ENCODE assay signal across 8 mouse cellular contexts in the genomic region with DNA sequence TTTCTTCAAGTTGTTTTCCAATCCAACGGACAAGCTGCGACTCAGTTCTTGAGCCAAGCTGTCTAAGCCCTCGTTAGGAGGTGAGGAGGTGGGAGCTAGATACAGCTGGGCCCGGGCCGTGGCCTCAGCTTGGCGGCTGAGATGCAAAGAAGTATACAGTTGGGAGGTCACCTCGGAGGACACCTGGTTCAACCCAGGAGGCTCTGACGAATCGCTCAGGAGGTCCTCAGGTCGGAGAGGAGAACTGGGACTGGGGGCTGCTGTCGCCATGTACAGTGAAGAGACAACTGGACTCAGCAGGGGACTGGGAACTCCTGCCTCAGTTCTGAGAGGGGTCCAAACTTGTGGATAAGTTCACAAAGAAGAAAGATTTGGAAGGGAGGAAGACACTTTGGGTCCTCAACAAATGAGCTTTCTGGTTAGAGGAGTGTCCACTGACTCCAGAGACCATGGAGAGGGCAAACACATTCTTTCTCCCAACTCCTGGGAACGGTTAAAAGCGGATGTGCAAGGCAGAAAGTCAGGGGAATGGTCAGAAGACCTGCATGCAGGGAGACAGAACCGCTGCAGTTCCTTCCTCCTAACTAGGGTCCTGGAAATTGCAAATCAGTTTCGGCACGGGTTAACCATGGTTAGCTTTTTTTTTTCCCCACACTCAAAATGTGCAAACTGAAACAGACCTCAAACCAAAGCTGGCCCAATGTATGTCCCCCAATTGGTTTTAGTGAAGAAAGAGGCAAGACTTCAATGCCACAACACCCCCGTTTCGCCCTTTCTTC. TPM values are rescaled to one million over a fixed set of nuclear protein-coding genes. Genes with fewer than 3 reads are reported as not detected.
DNase-seq lines count a peak whose midpoint lies in the region; ATAC-seq and TF ChIP-seq lines count a peak whose summit lies in the region.

No protein-coding gene starts in this region.

- 22% methylated on average over 18 of the region's 18 CpGs for WGBS in limb, embryonic 11.5 days
- WGBS in small intestine, adult 2 months: 7% methylated on average over 18 of the region's 18 CpGs

- 0 out of 2 replicates have a peak, but pooled peaks have one; percentile 7 for TF ChIP-seq POLR2A in embryonic fibroblast, embryonic 13.5 days (IDR thresholded peaks at IDR 0.05; ENCODE audit: low read depth, low read length)
- no peak for TF ChIP-seq POLR2A in small intestine, adult 2 months (IDR thresholded peaks at IDR 0.05; ENCODE audit: low read depth, low read length)

- peak overlapping the region; percentile 87 for H3K9ac ChIP-seq in limb, embryonic 11.5 days (ENCODE audit: low read length)

- H3K4me3 ChIP-seq in embryonic fibroblast, embryonic 13.5 days (ENCODE audit: insufficient read depth, low read length): peak overlapping the region; percentile 76
- peak overlapping the region; percentile 67 for H3K4me3 ChIP-seq in limb, embryonic 11.5 days (ENCODE audit: low read depth, low read length)
- peak overlapping the region; percentile 67 for H3K4me3 ChIP-seq in small intestine, adult 2 months (ENCODE audit: low read depth, low read length)

- TF ChIP-seq CTCF in embryonic fibroblast, embryonic 13.5 days (IDR thresholded peaks at IDR 0.05; ENCODE audit: borderline replicate concordance, insufficient read depth, low read length): no peak
- TF ChIP-seq CTCF in small intestine, adult 2 months (IDR thresholded peaks at IDR 0.05; ENCODE audit: extremely low read depth, insufficient read length, insufficient replicate concordance, low read depth, low read length): no peak

- H3K4me1 ChIP-seq in embryonic fibroblast, embryonic 13.5 days (ENCODE audit: control insufficient read depth, insufficient read depth, low read length): peaks cover 11% of the 10 kb centered on the region; the same call in 1 of the 2 replicates
- peaks cover 19% of the 10 kb centered on the region for H3K4me1 ChIP-seq in limb, embryonic 11.5 days (ENCODE audit: control insufficient read depth, insufficient read depth, low read length)
- H3K4me1 ChIP-seq in small intestine, adult 2 months (ENCODE audit: control insufficient read depth, insufficient read depth, insufficient read length, low read length): peaks cover 10% of the 10 kb centered on the region

- H3K27ac ChIP-seq in embryonic fibroblast, embryonic 13.5 days (ENCODE audit: insufficient read depth, low read length): peak overlapping the region; percentile 32; the same call in 1 of the 2 replicates
- peak overlapping the region; percentile 84 for H3K27ac ChIP-seq in limb, embryonic 11.5 days (replicated peaks; ENCODE audit: low read depth, low read length)
- peak overlapping the region; percentile 56 for H3K27ac ChIP-seq in small intestine, adult 2 months (ENCODE audit: insufficient read depth, low read depth, low read length)

- peaks cover 7% of the 10 kb centered on the region for H3K36me3 ChIP-seq in limb, embryonic 11.5 days (ENCODE audit: control insufficient read depth, insufficient read depth, low read length)
- peaks cover 3% of the 10 kb centered on the region; the same call in 1 of the 2 replicates for H3K36me3 ChIP-seq in small intestine, adult 2 months (ENCODE audit: control insufficient read depth, insufficient read depth, low read length)

- H3K9me3 ChIP-seq in limb, embryonic 11.5 days (ENCODE audit: control insufficient read depth, low read length): no peaks in the 10 kb centered on the region

- no peak for ATAC-seq in limb, embryonic 11.5 days (ENCODE audit: insufficient number of reproducible peaks, low FRiP score, low TSS enrichment, low read depth)

- peak; percentile 60 for DNase-seq in cerebellum, adult 9-11 months
- DNase-seq in cerebellum, postnatal 4 days (ENCODE audit: low spot score in 2 of 2): no peak
- DNase-seq in A20 (ENCODE audit: low read depth, low spot score): peak; percentile 59
- no peak for DNase-seq in limb, embryonic 11.5 days (ENCODE audit: low spot score)
- DNase-seq in urinary bladder, postnatal 25 days (ENCODE audit: low spot score): no peak
- no peak for DNase-seq in kidney, postnatal 10 days

- peak overlapping the region; percentile 84 for H3K4me2 ChIP-seq in limb, embryonic 11.5 days (ENCODE audit: low read depth, severe bottlenecking)

- peaks cover 13% of the 10 kb centered on the region for H3K27me3 ChIP-seq in limb, embryonic 11.5 days (ENCODE audit: control insufficient read depth, insufficient read depth, low read length)
- H3K27me3 ChIP-seq in small intestine, adult 2 months (ENCODE audit: control insufficient read depth, insufficient read depth, low read length): peaks cover 9% of the 10 kb centered on the region

RNA-seq across cellular contexts. Expression of gene Cntrob, which starts 0.7 kb away (rescaled TPM):
- polyA plus RNA-seq in embryonic fibroblast, embryonic 13.5 days (2011; ENCODE audit: insufficient read length, low read depth, missing spikeins): 13.5 and 17.6 TPM in 2 replicates
- 23.4 and 24.5 TPM in 2 replicates for polyA plus RNA-seq in limb, embryonic 11.5 days (2014; fragmentation: Nextera tagmentation; extraction: Ambion mirVana)
- polyA plus RNA-seq in small intestine, adult 2 months (2012; rRNA removed): 2.6 and 5.3 TPM in 2 replicates

RNA-seq across cellular contexts. Expression of gene Trappc1, which starts 0.9 kb away (rescaled TPM):
- polyA plus RNA-seq in embryonic fibroblast, embryonic 13.5 days (2011; ENCODE audit: insufficient read length, low read depth, missing spikeins): 92.9 and 121 TPM in 2 replicates
- 149 and 161 TPM in 2 replicates for polyA plus RNA-seq in limb, embryonic 11.5 days (2014; fragmentation: Nextera tagmentation; extraction: Ambion mirVana)
- 22.9 and 31.7 TPM in 2 replicates for polyA plus RNA-seq in small intestine, adult 2 months (2012; rRNA removed)

RNA-seq across cellular contexts. Expression of gene Kcnab3, which starts 3.2 kb away (rescaled TPM):
- 2.1 and 2.9 TPM in 2 replicates for polyA plus RNA-seq in embryonic fibroblast, embryonic 13.5 days (2011; ENCODE audit: insufficient read length, low read depth, missing spikeins)
- polyA plus RNA-seq in limb, embryonic 11.5 days (2014; fragmentation: Nextera tagmentation; extraction: Ambion mirVana): 2.2 TPM in 2 replicates
- polyA plus RNA-seq in small intestine, adult 2 months (2012; rRNA removed): 0.43 and 0.65 TPM in 2 replicates

RNA-seq across cellular contexts. Expression of gene Rnf227, which starts 17.4 kb away (rescaled TPM):
- polyA plus RNA-seq in embryonic fibroblast, embryonic 13.5 days (2011; ENCODE audit: insufficient read length, low read depth, missing spikeins): 1.7 and 4.4 TPM in 2 replicates
- polyA plus RNA-seq in limb, embryonic 11.5 days (2014; fragmentation: Nextera tagmentation; extraction: Ambion mirVana): 25.0 and 28.5 TPM in 2 replicates
- polyA plus RNA-seq in small intestine, adult 2 months (2012; rRNA removed): 0.25 and 0.65 TPM in 2 replicates

RNA-seq across cellular contexts. Expression of gene Chd3, which starts 46.3 kb away (rescaled TPM):
- polyA plus RNA-seq in embryonic fibroblast, embryonic 13.5 days (2011; ENCODE audit: insufficient read length, low read depth, missing spikeins): 175 and 199 TPM in 2 replicates
- 58.6 and 68.0 TPM in 2 replicates for polyA plus RNA-seq in limb, embryonic 11.5 days (2014; fragmentation: Nextera tagmentation; extraction: Ambion mirVana)
- 86.3 and 240 TPM in 2 replicates for polyA plus RNA-seq in small intestine, adult 2 months (2012; rRNA removed)

Comparison
In these comparisons a context has a peak if more than half of its experiments do, and no peak if none do; other contexts are left out.
1. DNase-seq: peak in cerebellum, adult 9-11 months (single experiment) and A20 (single experiment); none in cerebellum, postnatal 4 days (0 of 2), limb, embryonic 11.5 days (single experiment), urinary bladder, postnatal 25 days (single experiment) and kidney, postnatal 10 days (single experiment).
2. H3K27ac ChIP-seq: peak in every context shown above with its lines; median percentile 84 in limb, embryonic 11.5 days; 56 in small intestine, adult 2 months; 32 in embryonic fibroblast, embryonic 13.5 days.
3. Peak in every context shown above with its lines, with median percentiles within 50 percentile points of each other: H3K4me3 ChIP-seq.